Mouse (Mus musculus): Measurements from ENCODE around the gene Plk3. TPM values are rescaled to one million over a fixed set of nuclear protein-coding genes. Genes with fewer than 3 reads are reported as not detected.

Plk3 gene
- polyA plus RNA-seq (2017; shearing (Covaris generic)): 205 TPM

DNA sequence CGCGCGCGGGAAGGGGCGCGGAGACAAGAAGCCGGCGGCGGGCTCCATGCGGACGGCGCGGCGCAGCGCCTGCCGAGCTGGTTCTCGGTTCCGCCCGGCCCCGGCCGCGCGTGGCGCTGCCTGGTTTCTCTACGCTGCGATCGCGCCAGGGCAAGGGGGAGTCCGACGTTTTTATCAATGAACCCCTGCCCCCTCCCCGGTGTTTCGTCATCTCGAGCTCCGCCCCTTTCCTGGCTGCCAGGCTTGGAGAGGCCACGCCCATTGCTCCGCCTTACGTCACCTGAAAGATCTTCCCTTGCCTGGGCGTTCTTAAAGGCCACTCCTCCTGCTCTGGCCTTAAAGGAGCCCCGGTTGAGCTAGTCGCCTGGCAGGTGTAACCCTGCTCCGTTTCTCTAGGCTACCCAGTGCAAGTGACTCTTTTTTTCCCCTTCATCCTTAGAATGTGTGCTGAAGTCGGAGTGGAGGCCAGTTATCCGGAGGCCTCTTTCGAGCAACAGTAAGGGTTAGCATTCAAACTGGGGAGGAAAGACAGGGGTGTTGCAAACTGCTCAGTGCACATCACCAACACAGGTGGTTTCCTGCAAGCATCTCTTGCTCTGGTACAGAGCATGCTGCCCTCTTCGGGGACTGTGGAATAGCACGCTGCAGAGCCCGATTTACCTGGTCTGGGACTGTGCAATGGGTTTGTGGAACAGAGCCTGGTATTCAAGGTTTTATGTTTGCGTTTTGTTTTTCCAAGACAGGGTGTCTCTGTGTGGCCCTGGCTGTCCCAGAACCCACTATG lies at the start of gene Plk3:
Gene Plk3 (minus strand): TSS at position 147 of the 784 bp plus-strand sequence.

DNA sequence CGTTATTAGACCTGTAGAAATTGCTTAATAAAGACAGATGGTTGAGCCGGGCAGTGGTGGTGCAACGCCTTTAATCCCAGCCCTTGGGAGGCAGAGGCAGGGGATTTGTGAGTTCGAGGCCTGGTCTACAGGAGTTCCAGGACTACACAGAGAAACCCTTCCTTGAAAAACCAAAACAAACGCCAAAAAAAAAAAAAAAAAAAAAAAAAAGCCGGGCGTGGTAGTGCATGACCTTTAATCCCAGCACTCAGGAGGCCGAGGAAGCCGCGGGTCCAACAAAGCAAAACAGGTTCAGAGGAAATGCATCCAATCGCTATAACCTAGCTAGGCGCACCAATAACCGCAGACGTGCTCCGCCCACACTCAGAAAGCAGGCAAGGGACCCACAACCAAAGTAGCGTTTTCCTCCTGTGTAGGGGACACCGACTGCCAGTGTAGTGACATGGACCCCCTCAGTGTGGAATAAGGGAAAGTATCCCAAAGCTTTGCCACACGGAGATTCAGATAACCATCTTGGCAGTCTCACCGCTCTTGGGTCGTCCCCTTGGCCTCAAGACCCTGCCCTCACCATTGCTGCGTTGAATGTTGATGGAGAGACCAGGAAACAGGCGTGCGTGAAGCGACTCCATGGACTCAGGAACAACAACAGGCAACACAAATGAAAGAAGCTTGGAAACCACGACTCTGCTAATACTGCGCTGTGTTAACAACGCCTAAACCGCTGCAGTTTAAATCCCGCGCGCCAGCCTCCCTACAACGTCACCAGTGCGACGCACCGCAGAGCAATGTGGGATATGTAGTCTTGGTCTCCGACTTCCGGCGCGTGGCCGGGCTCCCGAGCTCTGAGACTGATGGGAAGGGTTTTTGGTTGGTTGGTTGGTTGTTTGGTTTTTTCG lies 48.3 kb upstream of the Plk3 start, which contains the start of gene Kif2c:
Gene Kif2c (minus strand): TSS at position 777 of the 896 bp plus-strand sequence.

DNA sequence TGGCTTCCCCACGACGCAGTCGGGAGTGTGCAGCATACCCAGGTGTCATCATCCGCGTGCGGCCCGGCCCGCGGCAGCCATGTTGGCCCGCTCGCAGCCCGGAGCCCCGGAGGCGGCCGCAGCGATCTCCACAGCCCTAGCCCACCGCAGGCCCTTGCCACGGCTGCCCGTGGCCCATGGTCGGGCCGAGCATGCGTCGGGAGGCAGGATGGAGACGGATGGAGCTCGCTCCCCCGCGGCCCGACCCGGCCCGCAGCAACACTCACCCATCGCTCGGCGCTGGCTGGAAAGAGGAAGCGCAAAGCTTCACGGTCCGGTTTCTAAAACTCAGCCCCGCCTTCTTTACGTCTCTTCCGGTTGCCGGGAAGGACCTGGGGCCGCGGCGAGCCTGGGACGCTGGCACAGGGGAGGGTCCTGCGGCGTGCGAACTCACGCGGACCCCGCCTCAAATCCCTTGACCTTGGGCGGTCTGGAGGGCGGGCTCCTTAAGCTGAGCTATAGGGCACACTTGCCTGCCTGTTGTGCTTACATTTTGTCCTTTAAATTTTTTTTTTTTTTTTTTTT lies 22.1 kb upstream of the Plk3 start, which contains the start of gene Rps8:
Gene Rps8 (minus strand): TSS at position 452 of the 564 bp plus-strand sequence.

DNA sequence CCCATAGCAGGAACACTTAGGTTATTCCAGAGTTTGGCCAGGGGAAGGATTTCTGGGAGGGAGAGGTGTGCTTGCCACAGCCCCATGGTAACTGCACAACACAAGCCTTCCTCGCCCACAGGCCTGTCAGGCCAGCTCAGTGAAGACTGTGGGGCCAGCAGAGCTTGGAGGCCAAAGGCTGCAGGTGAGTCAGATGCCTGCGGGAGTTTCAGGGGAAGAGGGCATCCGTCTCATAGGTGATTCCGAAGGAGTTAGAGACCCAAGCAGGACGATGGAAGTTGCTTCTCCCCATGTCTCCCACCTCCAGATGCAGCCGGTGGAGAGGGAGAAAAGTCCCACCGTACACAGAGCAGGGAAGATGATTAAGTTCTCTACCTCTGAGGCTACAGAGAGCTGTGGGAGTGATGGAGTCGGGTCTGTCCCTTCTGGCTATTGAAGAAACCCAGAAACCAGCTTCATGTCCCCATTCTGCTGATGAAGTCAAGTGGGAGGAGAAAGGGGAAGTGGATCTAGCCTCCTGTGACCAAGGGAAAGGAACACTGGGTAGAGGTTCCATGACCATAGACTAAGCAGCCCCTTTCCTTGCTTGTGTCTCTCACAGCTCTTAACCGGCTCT lies 7.0 kb downstream of the Plk3 start, which contains the start of gene Tctex1d4:
Gene Tctex1d4 (plus strand): TSS at position 120 of the 616 bp plus-strand sequence.

DNA sequence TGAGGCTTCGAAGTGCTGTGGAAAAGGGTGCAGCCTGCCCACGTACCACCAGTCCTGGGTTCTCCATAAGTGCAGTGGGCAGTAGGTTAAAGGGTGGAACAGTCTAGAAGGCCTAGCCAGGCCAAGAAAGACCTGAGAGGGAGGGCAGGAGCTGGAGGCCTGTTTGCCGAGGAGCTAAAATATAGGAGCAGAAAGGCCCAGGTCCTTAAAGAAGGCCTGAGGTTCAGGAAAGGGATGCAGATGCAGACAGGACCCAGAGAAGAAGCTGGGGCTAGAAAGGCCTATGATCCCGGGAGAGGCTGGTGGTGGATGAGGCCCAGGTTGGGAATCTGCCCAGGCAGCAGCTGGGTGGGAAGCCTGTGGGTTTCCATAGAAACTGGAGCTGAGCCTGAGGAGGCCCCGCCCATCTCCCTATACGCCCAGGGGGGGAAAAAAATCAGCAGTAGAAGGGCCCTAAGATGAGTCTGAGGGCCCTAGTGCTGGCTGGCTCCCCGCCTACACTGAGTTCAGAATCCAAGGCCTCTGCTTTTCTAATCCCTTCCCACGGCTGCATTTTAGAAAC lies 8.3 kb downstream of the Plk3 start, which contains the start of gene Btbd19:
Gene Btbd19 (minus strand): TSS at position 378 of the 562 bp plus-strand sequence.

DNA sequence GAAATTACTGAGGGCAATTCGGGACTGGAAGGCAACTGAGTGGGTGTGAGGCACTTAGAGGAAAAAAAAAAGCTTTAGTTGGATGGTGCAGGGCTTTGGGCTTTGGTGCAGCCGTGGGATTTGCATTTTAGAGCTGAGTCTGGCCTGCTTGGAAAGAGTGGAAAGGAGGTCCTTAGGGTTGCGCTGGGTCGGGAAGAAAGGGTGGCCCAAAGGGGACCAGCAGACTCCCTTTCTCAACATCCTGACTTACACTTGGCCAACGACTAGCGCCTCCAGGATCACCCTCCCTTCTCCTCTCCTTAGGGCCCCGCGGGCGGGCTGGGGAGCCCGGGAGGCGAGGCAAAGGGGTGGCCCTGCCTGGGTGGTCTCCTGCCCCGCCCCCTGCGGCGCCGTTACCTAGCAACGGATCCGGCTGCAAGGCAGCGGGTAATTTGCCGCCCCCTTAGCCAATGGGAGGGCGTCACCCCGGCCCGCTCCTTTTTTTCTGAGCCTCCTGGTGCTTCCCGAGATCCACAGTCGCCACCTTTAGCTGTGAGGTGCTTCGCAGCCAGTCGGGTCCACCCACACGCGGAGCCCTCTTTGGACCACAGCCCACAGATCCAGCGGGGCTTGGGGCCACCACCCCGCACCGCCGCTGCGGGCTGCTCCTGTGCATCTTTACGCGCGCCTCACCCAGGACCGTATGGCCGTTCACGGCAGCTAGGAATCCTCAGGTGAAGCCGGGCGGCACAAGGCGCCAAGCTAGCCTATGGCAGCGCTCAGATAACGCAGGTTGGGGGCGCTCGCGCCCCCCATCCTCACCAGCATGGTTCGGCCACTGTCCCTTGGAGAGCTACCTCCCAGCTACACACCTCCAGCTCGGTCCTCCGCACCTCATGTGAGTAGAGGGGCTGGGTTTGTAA lies 38.0 kb downstream of the Plk3 start, which contains the start of gene Ptch2:
Gene Ptch2 (plus strand): TSS at position 525 of the 902 bp plus-strand sequence.

Other genes starting within 250 kb of the Plk3 start
- 52.7 TPM for gene Urod, start 139.6 kb downstream of the Plk3 start, polyA plus RNA-seq (2017; shearing (Covaris generic))
- gene Hectd3, start 138.6 kb downstream of the Plk3 start, polyA plus RNA-seq (2017; shearing (Covaris generic)): 25.2 TPM
- 24.2 TPM for gene Eif2b3, start 114.6 kb downstream of the Plk3 start, polyA plus RNA-seq (2017; shearing (Covaris generic))
- gene Ptch2, start 37.9 kb downstream of the Plk3 start, polyA plus RNA-seq (2017; shearing (Covaris generic)): 0.23 TPM
- gene Btbd19, start 8.2 kb downstream of the Plk3 start, polyA plus RNA-seq (2017; shearing (Covaris generic)): 36.4 TPM
- gene Tctex1d4, start 7.2 kb downstream of the Plk3 start, polyA plus RNA-seq (2017; shearing (Covaris generic)): not detected
- gene Rps8, start 22.3 kb upstream of the Plk3 start, polyA plus RNA-seq (2017; shearing (Covaris generic)): 472 TPM
- gene Kif2c, start 48.7 kb upstream of the Plk3 start, polyA plus RNA-seq (2017; shearing (Covaris generic)): 0.15 TPM
- not detected for gene Tmem53, start 118.0 kb upstream of the Plk3 start, polyA plus RNA-seq (2017; shearing (Covaris generic))
- gene Armh1, start 118.2 kb upstream of the Plk3 start, polyA plus RNA-seq (2017; shearing (Covaris generic)): not detected

Data from effector memory CD4-positive, alpha-beta T cell, adult 7 months (primary cell).